Mouse (Mus musculus) A20 (cell line): ENCODE data around the gene Xylt2.
A peak's percentile ranks its signal among the peaks of the same experiment; 100 is the strongest.
"Not testable (repeated sequence)": the region's sequence is repeated elsewhere in the genome, so short reads cannot be mapped to it uniquely, and the experiment has no call there.

Source experiments
- DNase-seq: peaks from one replicate; pipeline ENCODE4 v3.0.0-alpha.2; 2011; ENCODE audit warnings: low read depth, low spot score

Xylt2 gene

DNA sequence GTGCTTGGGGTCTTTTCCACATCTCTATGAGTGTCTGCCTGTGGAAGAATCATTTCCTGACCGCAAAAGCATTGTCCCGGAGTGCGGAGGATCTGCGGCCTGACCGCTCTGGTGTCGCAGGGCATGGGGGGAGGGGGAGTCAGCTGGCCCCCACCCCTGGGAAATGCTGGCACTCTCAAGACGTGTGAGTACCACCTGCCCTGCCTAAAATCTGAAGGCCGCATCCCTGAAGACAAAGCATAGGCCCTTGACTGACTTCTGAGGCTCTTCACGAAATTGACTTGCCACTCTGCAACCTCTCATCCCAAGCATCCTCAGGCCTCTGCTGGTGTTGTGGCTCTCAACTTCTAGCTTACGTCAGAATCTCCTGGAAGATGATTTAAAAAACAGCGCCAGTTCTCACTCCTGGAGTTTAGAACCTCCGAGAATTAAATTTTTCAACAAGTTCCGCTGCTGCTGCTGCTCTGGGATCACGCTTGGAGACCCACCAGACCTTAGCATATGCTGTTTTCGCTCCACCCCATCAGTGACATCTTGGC is 361 bp upstream of the Xylt2 start:
- DNase-seq, result no peak

DNA sequence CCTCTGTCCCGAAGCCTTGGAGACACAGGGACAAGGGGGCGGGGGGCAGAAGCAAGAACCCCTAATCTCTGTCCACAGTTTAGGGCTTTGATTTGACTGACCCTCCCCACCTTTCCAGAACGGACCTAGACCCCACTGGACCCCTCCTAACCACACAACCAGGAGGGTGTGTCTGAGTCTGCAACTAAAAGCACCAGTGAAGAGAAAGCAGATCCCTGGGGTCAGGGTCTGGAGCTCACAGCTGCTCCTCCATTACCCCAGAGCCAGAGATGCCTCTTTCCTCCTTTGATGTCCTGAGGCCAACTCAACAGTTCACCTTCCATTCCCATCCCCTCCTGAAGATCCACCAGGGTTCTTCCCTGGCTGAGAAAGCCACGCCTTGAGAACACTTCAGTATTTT is 1.0 kb downstream of the Xylt2 start:
- DNase-seq, result no peak

DNA sequence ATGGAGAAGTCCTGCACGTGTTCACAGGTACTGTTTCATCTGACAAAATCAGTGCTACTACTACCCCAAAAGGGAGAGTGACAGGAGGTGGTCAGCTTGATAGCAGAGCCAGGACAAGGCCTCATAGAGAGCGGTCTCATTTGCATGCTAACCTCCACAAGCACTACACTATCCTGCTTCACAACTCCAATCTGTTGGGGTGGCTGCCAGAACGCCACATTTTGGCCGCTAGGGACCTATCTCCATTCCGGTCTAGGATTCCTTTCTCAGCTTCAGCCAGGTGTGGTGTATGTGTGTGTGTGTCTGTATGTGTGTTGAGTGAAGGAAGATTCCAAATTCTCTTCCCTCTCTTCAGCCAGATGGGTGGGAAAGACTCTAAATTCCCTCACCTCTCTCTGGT is 1.9 kb downstream of the Xylt2 start:
- DNase-seq, result no peak

DNA sequence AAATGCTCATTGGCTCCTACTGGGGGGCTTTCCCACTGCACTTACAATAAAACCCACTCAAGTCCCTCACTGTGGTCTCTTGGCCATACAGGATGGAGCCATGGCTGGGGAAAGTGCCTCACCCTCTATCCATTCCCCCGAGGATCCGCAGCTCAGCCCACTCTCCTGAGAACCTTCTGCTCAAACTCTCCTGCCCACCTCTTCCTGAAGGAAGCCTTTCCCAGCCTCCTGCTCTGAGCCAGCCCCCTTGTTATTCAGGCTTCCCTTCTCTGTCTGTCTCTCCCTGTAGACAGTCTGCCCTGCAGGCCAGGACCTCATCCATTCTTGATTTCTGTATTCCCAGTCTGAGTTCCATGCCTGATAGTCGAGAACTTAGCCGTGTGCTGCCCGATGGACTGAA is 2.3 kb downstream of the Xylt2 start:
- DNase-seq, result no peak

DNA sequence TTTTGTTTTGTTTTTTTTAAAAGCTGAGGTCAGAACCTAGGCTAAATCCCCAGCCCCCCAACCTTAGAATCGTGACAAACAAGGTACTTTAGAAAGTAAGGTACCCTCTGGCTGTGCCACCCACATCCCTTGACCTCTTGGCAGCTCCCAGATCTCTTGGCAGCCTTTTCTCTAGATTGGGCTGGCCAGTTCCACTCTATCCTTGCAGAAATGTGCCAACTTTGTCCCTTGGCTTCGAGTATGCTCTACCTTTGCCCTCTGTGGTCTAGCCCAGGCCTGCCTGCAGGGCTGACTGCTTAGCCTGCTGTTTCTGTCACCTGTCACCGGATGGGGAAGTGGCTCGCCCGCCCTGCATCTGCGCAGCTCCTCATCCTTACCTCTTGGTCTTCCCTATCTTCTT is 12.0 kb downstream of the Xylt2 start:
- DNase-seq, result no peak

DNA sequence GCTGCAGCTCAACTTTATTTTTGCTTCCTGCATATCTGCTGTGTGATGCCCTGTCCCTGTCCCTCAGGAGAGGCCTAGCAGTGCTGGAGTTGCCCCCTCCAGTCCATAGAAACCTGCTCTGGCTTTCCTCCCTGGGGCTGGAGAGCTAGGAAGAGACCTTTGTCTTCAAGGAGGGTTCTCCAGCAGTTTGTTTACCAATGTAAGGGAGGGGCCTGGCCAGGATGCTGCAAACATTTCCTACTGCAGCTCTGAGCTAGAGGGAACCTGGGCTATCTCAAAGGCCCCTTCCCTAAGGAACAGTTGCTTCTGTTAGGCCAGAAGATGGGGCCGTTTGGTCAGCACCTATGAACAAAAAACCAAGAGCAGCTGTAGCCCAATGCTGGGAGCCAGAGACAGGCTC is 16.0 kb downstream of the Xylt2 start:
- DNase-seq, result no peak

DNA sequence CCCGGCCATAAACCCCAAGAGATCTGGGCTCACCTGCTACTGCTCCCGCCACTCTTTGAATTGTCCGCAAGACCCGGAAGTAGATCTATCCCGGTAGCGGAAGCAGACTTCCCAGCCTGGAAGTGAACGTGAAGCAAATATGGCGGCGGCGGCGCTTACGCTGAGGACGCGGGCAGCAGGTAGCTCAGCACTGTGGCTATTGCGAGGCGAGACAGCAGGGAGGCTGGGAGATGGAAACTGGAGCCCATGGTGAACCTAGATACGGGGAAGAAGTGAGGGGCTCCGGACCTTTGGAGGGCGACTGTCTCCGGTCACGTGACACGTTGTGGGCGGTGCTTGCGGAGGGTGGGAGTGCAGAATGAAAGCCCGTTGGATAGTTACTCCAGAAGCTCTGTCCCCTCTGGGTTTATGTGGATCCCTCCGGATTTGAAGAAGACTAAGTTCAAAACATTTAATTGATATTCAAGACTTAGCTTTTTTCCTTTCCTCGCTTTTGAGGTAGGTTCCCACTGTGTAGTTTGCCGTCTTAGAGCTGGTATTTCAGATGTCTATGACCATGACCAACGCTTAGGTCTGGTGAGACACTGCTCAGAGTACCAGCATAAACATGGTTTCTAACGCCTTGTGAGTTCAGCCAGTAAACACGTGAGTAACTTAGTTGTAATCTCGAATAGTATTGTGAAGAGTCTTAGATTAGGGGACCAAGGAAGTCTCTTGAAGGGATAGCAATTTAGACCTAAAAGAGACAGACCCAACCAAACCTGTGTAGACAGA is 23.5 kb downstream of the Xylt2 start, which contains the start of the genes Mrpl27 and Eme1:
Mrpl27 (plus strand) TSS at position 105 of the 774 bp plus-strand sequence.
Eme1 (minus strand) TSS at position 302 of the 774 bp plus-strand sequence.
- peak; percentile 93 for DNase-seq

DNA sequence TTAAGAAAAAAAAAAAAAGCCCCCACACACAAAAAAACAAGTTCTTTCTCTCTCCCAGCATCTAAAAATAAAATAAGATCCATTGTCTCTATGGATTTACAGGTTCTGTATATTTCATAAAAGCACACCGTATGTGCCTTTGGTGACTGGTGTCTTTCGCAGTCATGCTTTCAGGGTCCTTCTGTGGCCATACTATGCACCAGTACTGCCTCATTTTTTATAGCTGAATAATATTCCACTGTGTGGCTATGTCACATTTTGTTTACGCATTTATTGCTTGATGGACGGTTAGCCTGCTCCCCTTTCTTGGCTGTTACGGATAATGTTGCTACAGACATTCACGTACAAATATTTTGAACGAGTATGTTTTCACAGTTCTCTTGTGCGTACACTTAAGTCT is 24.3 kb downstream of the Xylt2 start:
- no peak for DNase-seq

DNA sequence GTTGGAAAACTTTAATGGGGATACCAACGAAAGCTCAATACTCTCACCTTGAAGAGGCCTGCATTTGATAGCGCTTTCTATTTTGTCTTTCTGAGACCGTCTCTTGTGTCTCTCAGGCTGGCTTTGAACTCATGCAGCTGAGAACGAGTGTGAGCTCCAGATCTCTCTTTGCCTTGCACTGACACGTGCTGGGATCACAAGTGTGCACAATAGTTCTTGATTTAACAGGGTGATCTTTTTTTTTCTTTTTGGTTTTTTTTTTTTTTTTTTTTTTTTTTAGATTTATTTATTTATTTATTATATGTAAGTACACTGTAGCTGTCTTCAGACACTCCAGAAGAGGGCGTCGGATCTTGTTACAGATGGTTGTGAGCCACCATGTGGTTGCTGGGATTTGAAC is 26.1 kb downstream of the Xylt2 start:
- DNase-seq, result not testable (repeated sequence)

DNA sequence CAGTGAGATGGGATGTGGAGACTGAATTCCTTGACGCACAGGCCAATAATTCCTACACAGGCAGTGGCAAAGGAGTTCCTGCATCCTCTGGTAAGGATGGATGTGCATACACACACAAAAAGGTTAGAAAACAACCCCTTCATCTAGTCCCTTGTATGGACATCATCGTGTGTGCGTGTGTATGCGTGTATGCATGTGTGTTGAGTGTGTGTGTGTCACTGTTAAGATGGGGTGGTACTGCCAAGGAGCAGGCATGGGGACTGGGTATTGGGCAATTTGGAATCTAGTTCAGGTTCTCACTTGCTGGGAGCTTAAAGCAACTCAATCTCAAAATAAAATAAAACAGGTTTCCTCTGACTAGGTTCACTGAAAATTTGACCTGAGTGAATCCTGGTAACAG is 30.9 kb downstream of the Xylt2 start:
- no peak for DNase-seq

DNA sequence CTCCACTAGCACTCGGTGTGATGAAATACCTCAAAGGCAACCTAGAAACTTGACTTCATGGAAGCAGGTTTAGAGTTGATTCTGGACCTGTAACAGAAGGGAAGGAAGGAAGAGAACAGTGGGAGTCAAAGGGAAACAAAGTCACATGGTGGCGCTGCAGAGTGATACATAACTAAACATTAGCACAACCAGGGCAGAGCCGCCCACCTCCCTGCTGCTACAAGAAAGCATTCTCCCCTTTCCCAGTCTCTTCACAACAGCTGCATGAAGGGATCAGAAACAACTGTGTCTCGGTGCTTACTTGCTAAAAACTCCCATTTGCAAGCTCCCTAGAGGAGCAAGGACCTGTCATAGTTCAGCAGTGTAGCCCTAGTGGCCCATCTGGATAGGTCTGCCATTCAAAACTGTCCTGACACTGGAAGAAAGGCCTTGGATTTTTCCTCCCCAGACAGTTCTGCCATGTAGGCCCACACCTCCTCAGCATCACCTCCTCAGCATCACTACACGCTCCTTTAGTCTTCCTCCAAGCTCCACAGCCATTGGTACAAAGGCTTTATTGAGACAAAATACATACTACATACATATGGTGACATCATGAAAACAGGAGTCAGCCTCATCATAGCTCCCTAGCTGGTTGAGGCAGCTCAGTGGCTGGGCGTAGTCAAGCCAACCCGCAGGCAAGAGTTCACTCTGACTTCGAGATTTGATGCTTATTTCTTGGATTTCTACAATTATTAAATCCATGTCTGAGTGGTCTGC is 32.7 kb downstream of the Xylt2 start:
- no peak for DNase-seq

DNA sequence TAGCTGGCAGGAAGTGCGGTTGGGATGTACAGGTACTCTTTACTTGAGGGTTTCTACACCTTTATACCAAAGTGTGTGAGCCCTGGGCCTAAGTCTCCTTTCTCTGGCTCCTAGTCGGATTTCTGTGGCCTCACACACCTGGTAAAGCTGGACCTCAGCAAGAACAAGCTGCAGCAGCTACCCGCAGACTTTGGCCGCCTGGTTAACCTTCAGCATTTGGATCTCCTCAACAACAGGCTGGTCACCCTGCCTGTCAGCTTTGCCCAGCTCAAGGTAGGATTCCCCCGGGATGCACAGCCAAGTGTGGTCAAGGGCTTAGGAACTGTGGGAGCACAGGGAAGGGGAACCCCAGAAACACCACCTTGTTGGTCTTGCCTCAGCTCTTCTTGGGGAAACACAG is 42.9 kb downstream of the Xylt2 start:
- no peak for DNase-seq

DNA sequence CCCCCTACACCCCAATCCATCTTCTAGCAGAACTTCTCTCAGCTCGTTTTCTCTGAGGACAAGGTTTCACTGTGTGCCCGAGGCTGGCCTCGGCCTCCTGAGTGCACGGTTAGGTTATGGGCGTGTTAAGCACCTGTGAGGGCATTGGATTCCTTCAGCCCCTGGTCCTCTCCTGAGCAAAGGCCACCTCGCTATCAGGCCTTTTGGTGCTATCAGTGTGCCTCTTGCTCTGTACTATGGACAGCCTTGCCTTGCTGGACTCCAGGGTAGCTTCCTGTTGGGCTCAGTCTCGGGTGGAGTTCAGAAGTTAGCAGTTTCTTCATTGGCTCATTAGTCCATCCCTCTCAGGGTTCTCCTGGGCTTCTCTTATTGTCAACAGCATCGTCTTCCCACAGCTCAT is 44.3 kb downstream of the Xylt2 start:
- no peak for DNase-seq

DNA sequence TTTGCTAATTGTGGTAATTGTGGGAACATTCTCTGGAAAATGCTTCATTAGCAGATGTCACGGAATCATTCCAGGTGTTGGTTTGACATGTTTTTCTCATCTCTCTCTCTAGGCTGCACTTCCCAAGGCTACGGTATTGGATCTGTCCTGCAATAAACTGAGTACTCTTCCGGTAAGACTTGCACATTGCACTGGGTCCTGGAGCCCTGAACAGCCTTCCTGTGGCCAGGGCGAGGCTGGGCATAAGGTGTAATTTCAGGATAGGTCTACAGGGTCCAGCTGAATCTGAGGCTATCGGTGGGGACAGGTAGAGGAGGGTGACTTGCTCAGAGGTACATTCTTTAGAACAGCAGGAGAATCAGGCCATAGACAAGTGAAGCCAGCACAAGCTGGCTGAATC is 45.3 kb downstream of the Xylt2 start:
- DNase-seq, result no peak

DNA sequence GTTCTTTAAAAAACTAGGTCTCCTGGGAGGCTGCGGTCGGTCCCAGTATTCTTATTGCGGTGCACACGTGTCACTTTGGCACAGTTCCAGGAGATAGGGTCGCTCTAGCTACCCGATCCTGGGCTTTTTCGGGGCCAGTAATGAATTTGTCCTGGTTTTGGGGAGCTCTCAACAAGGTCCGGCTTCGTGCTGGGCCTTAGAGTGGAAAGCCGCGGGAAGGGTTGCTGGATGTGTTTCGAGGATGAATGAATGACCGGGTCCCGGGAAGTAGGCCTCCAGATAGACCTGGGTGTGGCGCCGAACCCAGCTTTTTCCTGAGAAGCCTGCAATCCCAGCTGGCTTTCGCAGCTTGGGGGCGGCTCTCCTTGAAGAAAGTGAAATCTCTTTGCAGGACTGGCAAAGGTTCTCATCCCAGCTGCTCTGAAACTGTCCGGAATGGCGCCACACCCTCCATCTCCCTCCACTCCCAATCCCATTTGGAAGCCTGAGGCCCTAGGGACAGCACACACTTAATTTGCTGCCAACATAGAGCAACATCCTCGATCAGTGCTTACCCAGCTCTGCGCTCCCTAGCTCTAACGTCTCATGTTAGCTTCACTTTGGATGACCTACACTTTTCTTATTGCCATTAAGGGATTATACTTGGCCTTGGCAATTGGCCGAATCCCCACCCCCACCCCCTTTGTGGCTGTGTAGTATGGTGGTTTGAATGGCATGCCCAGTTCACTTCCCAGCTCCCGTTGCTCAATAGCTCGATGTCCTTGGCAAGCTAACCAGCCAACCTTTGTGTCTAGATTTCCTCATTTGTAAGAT is 46.9 kb downstream of the Xylt2 start:
- peak; percentile 20 for DNase-seq

DNA sequence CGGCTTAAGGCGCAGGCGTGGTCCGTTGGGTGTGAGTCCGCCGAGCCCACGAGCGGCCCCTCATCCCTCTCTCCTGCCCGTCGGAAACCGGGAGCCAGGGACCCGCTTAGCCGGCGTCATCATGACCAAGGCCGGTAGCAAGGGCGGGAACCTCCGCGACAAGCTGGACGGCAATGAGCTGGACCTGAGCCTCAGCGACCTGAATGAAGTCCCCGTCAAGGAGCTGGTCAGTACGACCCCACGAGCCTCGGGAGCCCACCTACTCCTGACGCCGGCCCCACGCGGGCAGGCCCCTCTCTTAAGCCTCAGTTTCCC is 47.5 kb downstream of the Xylt2 start:
- no peak for DNase-seq

DNA sequence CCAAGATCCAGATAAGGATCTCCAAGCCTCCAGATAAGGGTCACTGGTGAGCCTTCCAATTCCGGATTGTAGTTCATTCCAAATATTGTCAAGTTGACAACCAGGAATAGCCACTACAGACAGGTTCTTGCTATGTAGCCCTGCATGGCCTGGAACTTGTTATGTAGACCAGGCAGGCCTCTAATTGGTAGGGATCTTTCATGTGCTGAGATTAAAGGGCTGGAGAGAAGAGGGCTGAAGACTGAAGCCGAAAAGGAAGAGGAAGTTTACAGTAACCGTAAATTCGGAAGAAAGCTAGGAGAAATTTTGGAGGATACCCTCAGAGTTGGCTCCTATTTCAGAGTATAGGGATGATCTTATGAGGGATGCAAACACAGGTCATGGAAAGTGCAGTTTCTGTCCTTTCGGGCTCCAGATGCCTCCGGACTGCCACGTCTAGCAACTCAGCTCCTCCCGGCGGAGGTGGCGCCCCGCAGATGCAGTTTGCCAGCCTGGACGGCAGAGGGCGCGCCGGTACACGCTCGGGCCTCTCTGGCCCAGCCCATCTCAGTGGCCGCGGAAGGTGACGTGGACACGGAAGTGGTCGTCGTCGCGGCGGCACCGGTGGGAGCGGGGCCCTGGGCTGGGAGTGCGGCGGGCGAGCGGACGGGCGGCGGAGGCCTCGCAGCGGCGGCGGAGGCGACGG is 48.0 kb downstream of the Xylt2 start, which contains the start of gene Lrrc59:
Lrrc59 (plus strand) TSS at position 569 of the 685 bp plus-strand sequence.
- DNase-seq, result peak; percentile 95

DNA sequence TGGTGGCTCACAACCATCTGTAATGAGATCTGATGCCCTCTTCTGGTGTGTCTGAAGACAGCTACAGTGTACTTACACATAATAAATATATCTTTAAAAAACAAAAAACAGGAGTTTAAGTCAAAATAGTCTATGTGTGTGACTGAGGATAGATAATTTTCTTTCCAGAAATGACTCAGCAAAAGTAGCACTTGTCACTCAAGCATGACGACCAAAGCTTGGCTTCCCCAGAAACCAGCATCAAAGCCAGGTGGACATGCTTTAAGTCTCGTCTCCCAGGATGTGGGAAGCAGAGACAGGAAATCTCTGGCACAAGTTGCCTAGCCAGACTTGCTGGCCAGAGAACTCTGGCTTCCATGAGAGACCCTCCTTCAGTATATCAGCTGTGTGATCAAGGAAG is 55.2 kb downstream of the Xylt2 start:
- DNase-seq, result peak; percentile 74

DNA sequence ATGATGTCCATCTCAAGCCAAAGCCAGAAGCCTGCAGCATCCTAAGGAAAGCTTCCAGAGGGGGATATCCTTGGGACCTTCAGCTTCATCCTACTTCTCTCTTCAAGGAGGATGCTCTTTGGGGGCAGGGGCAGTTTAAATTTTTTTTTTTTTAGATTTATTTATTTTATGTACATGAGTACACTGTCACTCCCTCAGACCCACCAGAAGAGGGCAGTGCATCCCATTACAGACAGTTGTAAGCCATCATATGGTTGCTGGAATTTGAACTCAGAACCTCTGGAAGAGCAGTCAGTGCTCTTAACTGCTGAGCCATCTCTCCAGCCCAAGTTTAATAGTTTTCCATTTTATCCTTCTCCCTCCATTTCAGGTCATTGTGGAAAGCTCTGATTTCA is 55.9 kb downstream of the Xylt2 start:
- DNase-seq, result peak; percentile 51

DNA sequence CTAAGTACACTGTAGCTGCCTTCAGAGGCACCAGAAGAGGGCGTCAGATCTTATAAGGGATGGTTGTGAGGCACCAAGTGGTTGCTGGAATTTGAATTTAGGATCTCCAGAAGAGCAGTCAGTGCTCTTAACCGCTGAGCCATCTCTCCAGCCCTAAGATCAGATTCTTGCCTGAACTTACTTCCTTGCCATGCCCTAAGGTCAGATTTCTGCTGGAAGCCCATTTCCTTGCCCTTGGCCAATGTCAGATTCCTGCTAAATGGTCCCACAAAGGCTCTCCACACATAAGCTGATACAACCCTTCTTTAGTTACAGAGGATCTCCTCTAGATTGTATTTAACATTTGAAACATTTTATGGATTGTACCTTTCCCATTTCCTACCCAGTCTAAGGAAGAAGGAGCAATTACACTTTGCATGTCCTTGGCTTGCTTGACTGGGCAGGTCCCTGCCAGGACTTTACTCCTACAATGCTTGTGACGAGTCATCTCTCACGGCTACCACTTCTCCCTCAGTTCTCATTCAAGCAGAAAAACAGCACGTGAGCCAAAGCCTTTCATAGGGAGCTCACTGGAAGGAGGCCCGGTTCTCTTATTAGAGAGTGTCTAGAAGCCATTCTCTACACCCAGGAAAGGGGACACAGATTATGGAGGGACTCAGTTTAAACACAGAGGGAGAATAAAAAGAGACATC is 56.4 kb downstream of the Xylt2 start:
- DNase-seq, result peak; percentile 41

DNA sequence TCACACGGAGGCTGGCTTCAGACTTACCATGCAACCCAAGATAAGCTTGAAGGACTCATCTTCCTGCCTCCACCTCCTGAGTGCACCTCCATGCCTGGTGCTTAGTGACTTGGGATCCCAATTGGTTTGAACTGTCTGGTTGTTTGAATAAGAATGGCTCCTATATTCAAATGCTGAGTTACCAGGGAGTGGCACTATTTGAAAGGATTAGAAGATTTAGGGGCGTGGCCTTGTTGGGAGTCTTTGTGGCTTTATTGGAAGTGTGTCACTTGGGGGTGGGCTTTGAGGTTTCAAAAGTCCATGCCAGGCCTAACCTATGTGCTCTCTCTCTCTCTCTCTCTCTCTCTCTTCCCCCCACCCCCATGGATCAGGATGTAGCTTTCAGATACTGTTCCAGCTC is 59.7 kb downstream of the Xylt2 start:
- DNase-seq, result no peak
